Mouse (Mus musculus): ENCODE measurements around the gene Calm2.

Calm2 gene

GRCm38 (mm10) chr17:87391242-87391641 is 55.5 kb downstream of the Calm2 start:
- DNase-seq = no peak

- DNase-seq = no peak
Observed at GRCm38 (mm10) chr17:87387068-87387467, 59.7 kb downstream of the Calm2 start.

- no peak for DNase-seq
Observed at GRCm38 (mm10) chr17:87385835-87386234, 60.9 kb downstream of the Calm2 start.
